Mouse (Mus musculus) small intestine, adult 2 months (tissue): ENCODE data around the gene Pappa2. TPM values are rescaled to one million over a fixed set of nuclear protein-coding genes. Genes with fewer than 3 reads are reported as not detected.

Source experiments
- H3K27ac ChIP-seq: fragments of 200-500 bp; 2 replicates; pipeline ENCODE4 v1.5.1; 2012; ENCODE audit warnings: low read depth, low read length, control low read depth, inconsistent platforms; ENCODE audit not compliant: insufficient read depth
- H3K27me3 ChIP-seq: fragments of 200-500 bp; 2 replicates; pipeline ENCODE4 v1.6.1; 2012; ENCODE audit warnings: mild to moderate bottlenecking, moderate library complexity, low read length, inconsistent platforms; ENCODE audit not compliant: control insufficient read depth, insufficient read depth
- H3K36me3 ChIP-seq: fragments of 200-500 bp; 2 replicates; pipeline ENCODE4 v1.6.1; 2012; ENCODE audit warnings: mild to moderate bottlenecking, low read length, control low read depth, inconsistent platforms; ENCODE audit not compliant: control insufficient read depth, insufficient read depth
- H3K4me1 ChIP-seq: fragments of 200-500 bp; 2 replicates; pipeline ENCODE4 v1.6.1; 2012; ENCODE audit warnings: low read length, inconsistent platforms, mixed read lengths; ENCODE audit not compliant: control insufficient read depth, insufficient read depth, insufficient read length
- H3K4me3 ChIP-seq: fragments of 200-500 bp; 2 replicates; pipeline ENCODE4 v1.5.1; 2012; ENCODE audit warnings: low read depth, mild to moderate bottlenecking, control low read depth, inconsistent platforms, low read length, moderate library complexity
- CTCF ChIP-seq: fragments of 200-500 bp; IDR thresholded peaks from 2 replicates; pipeline ENCODE4 v1.5.1; 2012; ENCODE audit warnings: low read depth, mild to moderate bottlenecking, control low read depth, inconsistent platforms, low read length, moderate library complexity, mixed read lengths; ENCODE audit not compliant: insufficient replicate concordance, insufficient read length; ENCODE audit errors: extremely low read depth
- POLR2A ChIP-seq: fragments of 200-500 bp; IDR thresholded peaks from 2 replicates; pipeline ENCODE4 v1.6.1; 2012; ENCODE audit warnings: low read depth, mild to moderate bottlenecking, control low read depth, inconsistent platforms, low read length, moderate library complexity
- WGBS: fragments of 180-500 bp; shearing (Covaris S2); methylation state at CpG from one replicate; pipeline ENCODE4 v1.1.7; 2018; 5-methylcytosine and 5-hydroxymethylcytosine counted together
- polyA plus RNA-seq: library from polyadenylated mRNA; depleted of rRNA; stranded (reverse); fragments of >200 nt; gene quantifications from 2 replicates; pipeline ENCODE4 v1.2.3, GENCODE M21; 2012

Gene Pappa2
- polyA plus RNA-seq, 1 experiment = 0.09 TPM

DNA sequence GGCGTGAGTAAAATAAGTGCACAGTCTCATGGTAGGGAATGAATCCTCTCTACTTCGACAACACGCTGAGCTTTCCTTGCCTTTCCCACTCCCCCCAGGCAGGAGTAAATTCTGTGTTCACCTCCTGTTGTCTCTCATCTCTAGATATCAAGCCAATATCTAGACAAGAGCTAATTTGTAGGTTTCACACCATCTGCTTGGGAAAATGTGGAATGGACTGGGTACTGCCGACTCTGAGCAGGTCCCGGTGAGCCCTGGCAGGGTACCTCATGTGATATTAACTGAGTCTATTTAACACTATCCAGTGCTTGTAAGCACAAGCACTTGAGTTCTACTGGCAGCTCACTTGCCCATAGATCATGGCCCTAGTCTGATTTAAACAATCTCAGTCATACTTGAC, 64.7 kb downstream of the Pappa2 start:
- Histone ChIP-seq H3K27me3 (no peaks in the 10 kb centered on the region), H3K4me1 (no peaks in the 10 kb centered on the region), H3K27ac (no peak overlapping the region), H3K4me3 (no peak overlapping the region), H3K36me3 (no peaks in the 10 kb centered on the region)
- TF ChIP-seq POLR2A = no peak
- TF ChIP-seq CTCF = no peak
- WGBS = 87% methylated on average over 5 of the region's 5 CpGs

DNA sequence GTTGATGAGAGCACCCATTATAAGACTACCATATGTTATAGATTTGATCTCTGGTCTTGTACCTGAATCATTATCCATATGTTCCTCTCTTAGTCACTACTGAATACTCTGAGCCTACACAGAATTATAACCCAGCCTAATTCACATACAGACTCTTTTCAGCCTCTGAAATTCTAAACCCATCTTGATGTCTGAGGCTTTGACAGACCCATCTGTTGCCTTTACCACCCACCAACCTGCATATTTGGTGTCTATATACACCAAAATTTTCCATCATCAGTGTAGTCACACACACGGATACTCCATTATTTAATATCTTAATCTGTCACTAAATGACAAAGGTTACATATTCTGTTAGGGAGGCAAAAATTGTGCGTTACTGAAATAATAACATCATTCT, 69.6 kb downstream of the Pappa2 start:
- Histone ChIP-seq H3K4me1 (no peaks in the 10 kb centered on the region), H3K27ac (no peak overlapping the region), H3K36me3 (no peaks in the 10 kb centered on the region), H3K27me3 (no peaks in the 10 kb centered on the region), H3K4me3 (no peak overlapping the region)
- TF ChIP-seq POLR2A (no peak), CTCF (no peak)
- 80% methylated on average over 2 of the region's 2 CpGs for WGBS

- no peaks in the 10 kb centered on the region for H3K27me3 ChIP-seq
- no peaks in the 10 kb centered on the region for H3K36me3 ChIP-seq
- H3K4me3 ChIP-seq = no peak overlapping the region
- no peak for TF ChIP-seq POLR2A
- TF ChIP-seq CTCF = no peak
- H3K4me1 ChIP-seq = no peaks in the 10 kb centered on the region
- H3K27ac ChIP-seq = no peak overlapping the region
Observed at GRCm38 (mm10) chr1:158897339-158897738, 83.0 kb downstream of the Pappa2 start.

DNA sequence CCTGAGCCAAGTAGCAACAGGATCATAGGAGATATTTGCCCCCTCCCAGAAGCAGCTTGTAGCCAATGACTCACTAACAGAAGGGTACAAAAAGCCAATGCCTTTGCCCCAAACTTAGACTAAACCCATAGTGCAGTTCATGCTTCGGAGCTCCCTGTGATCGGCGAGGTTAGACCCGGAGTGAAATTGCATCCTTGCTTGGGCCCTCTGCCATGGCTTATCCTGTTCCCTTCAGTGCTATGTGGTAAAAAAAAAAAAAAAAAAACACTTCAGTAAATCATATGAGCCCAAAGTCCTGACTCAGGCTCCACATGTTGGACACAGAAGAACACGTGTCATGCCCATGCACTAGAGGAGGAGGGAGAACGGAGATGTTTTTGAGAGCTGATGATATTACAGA, 85.8 kb downstream of the Pappa2 start:
- no peaks in the 10 kb centered on the region for H3K27me3 ChIP-seq
- no peaks in the 10 kb centered on the region for H3K4me1 ChIP-seq
- WGBS = 89% methylated on average over 6 of the region's 6 CpGs
- H3K36me3 ChIP-seq = no peaks in the 10 kb centered on the region
- TF ChIP-seq POLR2A (no peak), CTCF (no peak)
- H3K27ac ChIP-seq = no peak overlapping the region
- no peak overlapping the region for H3K4me3 ChIP-seq

DNA sequence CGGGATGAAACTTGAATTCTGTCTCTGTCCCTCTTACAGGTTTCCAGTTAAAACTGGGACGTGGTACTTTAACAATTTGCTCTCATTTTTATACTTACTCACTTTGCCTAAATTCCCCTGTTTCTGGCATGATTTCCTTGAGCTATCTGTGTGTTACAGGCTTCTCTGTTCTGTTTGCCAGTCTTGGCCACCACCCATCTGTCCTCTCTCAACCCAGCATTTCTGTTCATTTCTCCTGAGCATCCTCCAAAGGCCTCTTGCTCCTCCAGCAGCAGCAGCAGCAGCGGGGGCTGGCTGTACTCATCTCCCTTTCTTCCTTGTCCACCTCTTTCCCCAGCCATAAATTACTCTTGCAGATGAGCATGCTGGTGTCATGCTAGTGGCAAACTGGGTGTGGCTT, 104.8 kb downstream of the Pappa2 start:
- H3K4me3 ChIP-seq = no peak overlapping the region
- H3K4me1 ChIP-seq = no peaks in the 10 kb centered on the region
- H3K27ac ChIP-seq = no peak overlapping the region
- no peaks in the 10 kb centered on the region for H3K27me3 ChIP-seq
- TF ChIP-seq POLR2A = no peak
- no peak for TF ChIP-seq CTCF
- no peaks in the 10 kb centered on the region for H3K36me3 ChIP-seq
- WGBS = 65% methylated on average over 3 of the region's 3 CpGs

- Histone ChIP-seq H3K27ac (no peak overlapping the region), H3K27me3 (no peaks in the 10 kb centered on the region), H3K4me3 (no peak overlapping the region), H3K36me3 (no peaks in the 10 kb centered on the region), H3K4me1 (no peaks in the 10 kb centered on the region)
- 76% methylated on average over 2 of the region's 2 CpGs for WGBS
- TF ChIP-seq POLR2A = no peak
- no peak for TF ChIP-seq CTCF
Observed at GRCm38 (mm10) chr1:158874552-158875077, 105.7 kb downstream of the Pappa2 start.

DNA sequence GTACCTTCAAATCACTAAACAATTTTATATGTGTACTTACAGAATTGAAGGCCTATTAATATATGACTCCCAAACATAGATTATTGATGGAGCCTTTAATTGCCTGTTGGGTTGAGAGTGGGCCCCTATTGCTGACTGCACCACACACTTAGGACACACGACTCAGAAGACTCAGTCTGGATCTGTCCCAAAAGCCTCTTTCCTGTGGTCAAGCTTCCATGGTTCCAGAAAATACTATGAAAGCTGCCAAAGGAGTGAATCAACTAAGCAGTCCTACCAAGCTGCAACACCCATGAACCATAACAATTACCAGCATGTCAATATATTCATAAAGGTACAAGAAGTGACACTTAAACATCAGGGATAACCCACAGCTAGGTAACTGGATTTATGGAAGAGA, 106.7 kb downstream of the Pappa2 start:
- H3K27me3 ChIP-seq = no peaks in the 10 kb centered on the region
- 41% methylated on average over 1 of the region's 1 CpGs for WGBS
- H3K36me3 ChIP-seq = no peaks in the 10 kb centered on the region
- H3K4me3 ChIP-seq = no peak overlapping the region
- TF ChIP-seq CTCF (no peak), POLR2A (no peak)
- H3K27ac ChIP-seq = no peak overlapping the region
- H3K4me1 ChIP-seq = no peaks in the 10 kb centered on the region

- no peaks in the 10 kb centered on the region for H3K27me3 ChIP-seq
- no peaks in the 10 kb centered on the region for H3K36me3 ChIP-seq
- no peaks in the 10 kb centered on the region for H3K4me1 ChIP-seq
- no peak overlapping the region for H3K27ac ChIP-seq
- H3K4me3 ChIP-seq = no peak overlapping the region
- WGBS = 69% methylated on average over 2 of the region's 2 CpGs
- TF ChIP-seq CTCF (no peak), POLR2A (no peak)
Observed at GRCm38 (mm10) chr1:158871401-158871800, 108.9 kb downstream of the Pappa2 start.
